In genomic region chr12:81748021-81748576, GRCm38 (mm10) we compare ENCODE assay signal across 12 mouse cellular contexts. TPM values are rescaled to one million over a fixed set of nuclear protein-coding genes. Genes with fewer than 3 reads are reported as not detected.
A peak's percentile ranks its signal among the peaks of the same experiment; 100 is the strongest.
DNase-seq lines count a peak whose midpoint lies in the region; ATAC-seq and TF ChIP-seq lines count a peak whose summit lies in the region.
"Had no signal": no experiment of that assay in that cellular context is flagged by ENCODE, and none has a peak within 500 bp of the region (broad histone marks: within the 10 kb centered on the region; RNA-seq: fewer than 3 reads in every experiment).

No protein-coding gene starts in this region.

- H3K4me3 ChIP-seq in forebrain, postnatal 0 days (ENCODE audit: low read depth, low read length): no peak overlapping the region
- no peak overlapping the region for H3K4me3 ChIP-seq in forebrain, embryonic 11.5 days (ENCODE audit: low read depth, low read length)
- H3K4me3 ChIP-seq: limb, embryonic 15.5 days; midbrain, embryonic 10.5 days had no signal

- H3K4me2 ChIP-seq in forebrain, postnatal 0 days (ENCODE audit: low read depth): no peak overlapping the region
- H3K4me2 ChIP-seq in forebrain, embryonic 11.5 days (ENCODE audit: low read depth, low read length, severe bottlenecking): no peak overlapping the region
- H3K4me2 ChIP-seq: limb, embryonic 15.5 days had no signal

- no peaks in the 10 kb centered on the region for H3K4me1 ChIP-seq in forebrain, postnatal 0 days (ENCODE audit: insufficient read depth)
- no peaks in the 10 kb centered on the region for H3K4me1 ChIP-seq in forebrain, embryonic 11.5 days (replicated peaks; ENCODE audit: control insufficient read depth, insufficient read depth, low read length)

- ATAC-seq in forebrain, postnatal 0 days: no peak
- ATAC-seq in forebrain, embryonic 11.5 days (replicated peaks; ENCODE audit: low FRiP score): no peak
- ATAC-seq in erythroblast, adult 5-6 weeks (replicated peaks; ENCODE audit: low FRiP score, poor library complexity, severe bottlenecking): no peak
- ATAC-seq: liver, postnatal 0 days had no signal

- no peak overlapping the region for H3K27ac ChIP-seq in forebrain, postnatal 0 days (ENCODE audit: low read depth, low read length)
- H3K27ac ChIP-seq in forebrain, embryonic 11.5 days (ENCODE audit: low read depth, low read length): no peak overlapping the region
- H3K27ac ChIP-seq: limb, embryonic 15.5 days; midbrain, embryonic 10.5 days had no signal

- no peaks in the 10 kb centered on the region for H3K9me3 ChIP-seq in forebrain, postnatal 0 days (ENCODE audit: low read length)
- H3K9me3 ChIP-seq in forebrain, embryonic 11.5 days (ENCODE audit: control insufficient read depth, low read length): no peaks in the 10 kb centered on the region
- H3K9me3 ChIP-seq: limb, embryonic 15.5 days; midbrain, embryonic 10.5 days had no signal

- no peaks in the 10 kb centered on the region for H3K27me3 ChIP-seq in forebrain, postnatal 0 days (ENCODE audit: insufficient read depth, low read length)
- H3K27me3 ChIP-seq in forebrain, embryonic 11.5 days (ENCODE audit: control insufficient read depth, insufficient read depth, low read length): no peaks in the 10 kb centered on the region
- H3K27me3 ChIP-seq: limb, embryonic 15.5 days had no signal

- 49% methylated on average over 4 of the region's 4 CpGs for WGBS in forebrain, postnatal 0 days
- WGBS in forebrain, embryonic 11.5 days: 63% methylated on average over 4 of the region's 4 CpGs

- peak; percentile 6 for DNase-seq in forebrain, postnatal 0 days
- DNase-seq in forebrain, embryonic 11.5 days (ENCODE audit: low spot score): no peak
- DNase-seq in 3T3-L1 (ENCODE audit: low read depth, low spot score): peak; percentile 94
- peak; percentile 91 for DNase-seq in NIH3T3 (ENCODE audit: low read depth)
- DNase-seq in lung, postnatal 25 days (ENCODE audit: low spot score): peak; percentile 21
- DNase-seq in cerebellum, postnatal 14 days: no peak
- no peak for DNase-seq in spleen, adult 12 weeks (ENCODE audit: low spot score)
- DNase-seq: kidney, postnatal 14 days; liver, postnatal 0 days had no signal

- peaks cover 3% of the 10 kb centered on the region for H3K36me3 ChIP-seq in forebrain, postnatal 0 days (ENCODE audit: insufficient read depth)
- H3K36me3 ChIP-seq in forebrain, embryonic 11.5 days (ENCODE audit: control insufficient read depth, insufficient read depth, low read length): no peaks in the 10 kb centered on the region
- H3K36me3 ChIP-seq: limb, embryonic 15.5 days had no signal

- H3K9ac ChIP-seq in forebrain, postnatal 0 days: no peak overlapping the region
- no peak overlapping the region for H3K9ac ChIP-seq in forebrain, embryonic 11.5 days (ENCODE audit: low read length)
- H3K9ac ChIP-seq: limb, embryonic 15.5 days; liver, postnatal 0 days had no signal

- no peak for TF ChIP-seq CTCF in forebrain, postnatal 0 days (IDR thresholded peaks at IDR 0.05; ENCODE audit: low read depth)

RNA-seq across cellular contexts. Expression of gene Map3k9, which starts 32.9 kb away (rescaled TPM):
- 41.4 and 49.2 TPM in 2 replicates for total RNA-seq in forebrain, postnatal 0 days (2014; rRNA removed)
- 4.3 and 6.5 TPM in 2 replicates for polyA plus RNA-seq in forebrain, postnatal 0 days (2015; fragmentation: Nextera tagmentation; extraction: Ambion mirVana)
- polyA plus RNA-seq in forebrain, embryonic 11.5 days (2014; fragmentation: Nextera tagmentation; extraction: Ambion mirVana): 3.0 and 3.9 TPM in 2 replicates
- total RNA-seq in erythroblast, adult 5-6 weeks (2015; ENCODE audit: low replicate concordance): 0.58 and 4.8 TPM in 2 replicates
- 1.5 and 1.6 TPM in 2 replicates for total RNA-seq in erythroblast, adult 5-6 weeks (2017; ENCODE audit: low replicate concordance)

Comparison
In these comparisons a context has a peak if more than half of its experiments do, and no peak if none do; other contexts are left out.
1. DNase-seq: peak in forebrain, postnatal 0 days (single experiment), 3T3-L1 (single experiment), NIH3T3 (single experiment) and lung, postnatal 25 days (single experiment); none in forebrain, embryonic 11.5 days (single experiment), cerebellum, postnatal 14 days (0 of 2) and spleen, adult 12 weeks (single experiment).